Mouse (Mus musculus): Measurements from ENCODE around the gene Irx2.

DNA sequence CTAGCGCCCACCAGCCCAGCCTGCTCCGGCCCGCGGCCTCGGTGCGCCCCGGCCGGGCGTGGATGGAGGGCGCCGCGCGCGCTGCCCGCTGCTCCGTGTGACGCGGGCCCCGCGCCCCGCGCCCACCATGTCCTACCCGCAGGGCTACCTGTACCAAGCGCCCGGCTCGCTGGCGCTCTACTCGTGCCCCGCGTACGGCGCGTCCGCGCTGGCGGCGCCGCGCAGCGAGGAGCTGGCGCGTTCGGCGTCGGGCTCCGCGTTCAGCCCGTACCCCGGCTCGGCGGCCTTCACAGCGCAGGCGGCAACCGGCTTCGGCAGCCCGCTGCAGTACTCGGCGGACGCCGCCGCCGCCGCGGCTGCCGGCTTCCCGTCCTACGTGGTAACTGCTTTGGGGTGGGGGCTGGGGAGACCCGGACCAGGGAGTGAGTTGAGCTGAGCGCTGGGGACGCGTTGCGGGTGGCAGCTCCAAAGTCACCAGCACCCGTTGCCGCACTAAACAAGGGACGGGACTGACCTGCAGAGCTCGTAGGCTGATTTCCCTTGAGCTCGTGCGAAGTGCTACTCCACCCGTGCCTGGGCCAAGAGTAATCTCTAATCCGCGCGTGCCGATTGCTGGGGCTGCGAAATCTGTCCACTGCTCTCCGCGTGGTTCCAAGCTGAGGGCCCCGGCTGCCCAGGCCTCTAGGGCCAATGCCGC is 463 bp downstream of the Irx2 start:
- TF ChIP-seq CTCF (IDR thresholded peaks at IDR 0.05; ENCODE audit: low read depth, low read length) (no peak), POLR2A (IDR thresholded peaks at IDR 0.05; ENCODE audit: borderline replicate concordance, low read depth, low read length) (no peak)

All from bone marrow macrophage, adult 2 months (primary cell).